Mouse (Mus musculus): ENCODE results near the gene Anks3.
A peak's percentile ranks its signal among the peaks of the same experiment; 100 is the strongest.

Anks3 gene

DNA sequence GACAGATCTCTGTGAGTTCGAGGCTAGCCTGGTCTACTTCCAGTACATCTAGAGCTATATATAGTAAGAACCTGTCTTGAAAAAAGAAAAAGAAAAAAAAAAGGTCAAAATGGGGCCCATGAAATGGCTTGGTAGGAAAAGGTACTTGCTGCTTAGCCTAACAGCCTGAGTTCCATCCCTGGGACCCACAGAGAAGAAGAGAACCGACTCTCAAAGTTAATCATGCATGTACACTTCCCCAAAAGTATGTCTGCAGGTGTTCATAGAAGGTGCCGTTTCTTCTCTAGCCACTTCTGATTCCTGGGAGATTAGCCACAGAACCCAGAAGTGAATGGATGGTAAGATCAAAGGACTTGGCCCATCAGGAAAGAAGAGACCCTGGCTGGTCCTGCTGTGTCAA lies 4.4 kb upstream of the Anks3 start:
- no peak for DNase-seq (ENCODE audit: low spot score)

GRCm38 (mm10) chr16:4965392-4966129 lies 1.6 kb upstream of the Anks3 start:
- DNase-seq (ENCODE audit: low spot score), result no peak

DNA sequence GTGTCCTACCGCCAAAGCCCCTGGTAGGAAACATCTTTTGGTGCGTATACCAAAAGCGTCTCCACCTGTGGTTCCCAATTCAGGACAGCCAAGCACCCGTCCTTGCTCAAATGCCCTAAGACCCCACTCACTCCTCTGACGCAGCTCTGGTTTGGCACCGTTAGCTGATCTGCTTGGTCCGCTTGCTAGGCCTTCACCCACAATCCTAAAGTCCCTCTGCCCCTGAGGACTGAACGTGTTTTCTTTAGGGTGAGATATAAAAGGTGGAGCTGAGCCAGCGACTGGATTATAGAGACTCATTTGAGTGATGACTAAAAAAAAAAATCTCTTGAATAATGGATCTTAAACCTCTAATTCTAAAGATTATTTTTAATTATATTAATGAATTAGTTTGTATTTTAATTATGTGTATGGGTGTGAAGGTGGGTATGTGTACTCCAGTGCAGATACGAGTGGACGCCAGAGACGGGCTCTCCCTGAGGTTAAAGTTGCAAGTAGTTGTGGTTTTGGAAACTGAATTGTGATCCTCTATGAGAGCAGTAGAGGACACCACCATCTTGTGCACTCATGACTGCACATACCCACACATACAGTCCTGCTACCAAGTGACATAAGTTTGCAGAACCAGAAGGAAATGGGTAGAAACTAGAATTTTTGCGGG lies 856 bp upstream of the Anks3 start:
- no peak for DNase-seq (ENCODE audit: low spot score)

DNA sequence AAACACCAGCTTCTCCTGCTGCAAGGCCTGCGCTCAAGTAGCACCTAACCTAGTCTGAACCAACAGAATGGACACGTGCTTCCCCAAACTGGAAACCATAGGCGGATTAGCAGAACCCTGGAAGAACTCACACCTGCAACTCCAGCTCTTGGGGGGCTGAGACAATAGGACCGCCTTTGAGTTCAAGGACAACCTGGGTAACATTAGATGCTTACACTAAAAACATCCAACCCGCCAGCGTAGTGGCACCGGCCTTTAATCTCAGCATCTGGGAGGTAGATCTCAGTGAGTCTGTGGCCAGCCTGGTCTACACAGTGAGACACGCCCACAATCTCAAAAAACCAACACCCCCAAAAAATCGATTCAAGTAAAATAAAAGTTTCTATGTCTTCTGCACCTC lies 659 bp downstream of the Anks3 start:
- no peak for DNase-seq (ENCODE audit: low spot score)

DNA sequence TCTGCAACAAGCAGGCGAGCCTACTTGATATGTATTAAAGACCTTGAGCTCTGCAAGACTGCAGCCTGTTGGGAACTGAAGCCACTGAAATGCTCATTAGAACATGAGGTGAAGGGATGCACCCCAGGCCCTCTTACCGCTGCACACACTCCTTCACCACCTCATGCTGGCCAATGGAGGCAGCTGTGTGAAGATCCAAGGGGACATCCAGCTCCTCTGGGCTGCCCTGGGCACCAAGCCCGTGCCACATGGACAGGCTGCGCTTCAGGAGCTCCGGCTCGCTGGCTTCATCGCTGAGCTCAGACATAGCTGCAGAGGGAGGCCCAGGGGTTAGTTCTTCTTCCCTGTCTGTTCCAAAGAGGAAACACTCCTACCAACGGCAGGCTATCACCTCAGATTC lies 3.7 kb downstream of the Anks3 start:
- no peak for DNase-seq (ENCODE audit: low spot score)

GRCm38 (mm10) chr16:4957446-4957845 lies 6.6 kb downstream of the Anks3 start:
- DNase-seq (ENCODE audit: low spot score), result no peak

DNA sequence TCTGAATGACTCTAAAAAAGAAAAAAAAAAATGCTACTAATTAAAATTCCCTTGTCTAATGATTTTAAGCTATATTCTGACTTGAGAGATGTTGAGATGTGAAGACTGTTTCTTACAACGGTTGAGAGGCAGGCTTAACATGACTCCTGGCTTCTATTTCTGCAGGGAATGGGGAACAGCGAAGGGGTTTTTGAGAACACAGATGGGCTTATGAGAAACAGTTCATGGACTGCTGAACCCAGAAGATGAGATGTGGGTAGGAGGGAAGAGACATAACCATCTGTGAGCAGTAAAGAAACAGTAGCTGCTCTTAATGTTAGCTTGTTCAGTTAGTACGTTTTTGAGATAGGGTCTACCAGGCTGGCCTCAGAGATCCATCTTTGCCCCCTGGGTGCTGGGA lies 7.4 kb downstream of the Anks3 start:
- DNase-seq (ENCODE audit: low spot score), result no peak

DNA sequence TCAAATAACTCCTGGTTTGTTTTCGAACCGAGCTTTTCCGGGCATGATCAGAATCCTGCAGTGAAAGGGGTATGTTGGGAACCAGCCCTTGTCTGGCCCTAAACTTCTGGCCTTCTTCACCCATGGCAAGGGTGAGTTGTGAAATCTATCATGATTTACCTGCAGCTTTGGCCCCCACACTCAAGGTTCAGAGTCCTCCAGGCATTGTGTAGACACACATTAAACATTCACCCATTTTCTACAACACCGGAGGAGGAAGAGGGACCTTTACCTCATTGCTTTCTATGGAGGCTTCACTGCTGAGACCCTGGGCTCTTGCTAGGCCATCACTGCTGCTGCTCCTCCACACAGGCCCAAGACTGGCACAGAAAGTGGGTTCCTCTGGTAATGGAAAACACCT lies 16.6 kb downstream of the Anks3 start:
- DNase-seq (ENCODE audit: low spot score), result no peak

DNA sequence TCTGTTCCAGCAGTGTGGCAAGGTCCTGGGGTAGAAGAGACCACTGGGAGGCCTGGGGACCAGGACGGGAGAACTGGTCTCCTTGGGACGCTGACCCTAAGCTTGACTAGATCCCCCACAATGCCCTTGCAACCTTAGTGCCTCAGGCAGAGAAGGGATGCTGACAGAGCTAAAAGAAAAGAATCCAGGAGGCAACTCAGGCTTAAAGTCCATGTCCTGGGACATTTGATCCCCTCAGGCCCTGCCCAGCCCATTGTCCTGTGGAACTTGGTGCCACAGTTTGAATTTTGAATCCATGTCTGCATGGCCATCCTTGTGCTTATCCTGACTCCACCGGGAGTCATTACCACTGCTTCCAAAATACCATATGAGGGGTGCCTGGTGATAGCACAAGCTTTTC lies 17.9 kb downstream of the Anks3 start:
- DNase-seq (ENCODE audit: low spot score), result no peak

GRCm38 (mm10) chr16:4945415-4945814 lies 18.6 kb downstream of the Anks3 start:
- DNase-seq (ENCODE audit: low spot score), result no peak

- no peak for DNase-seq (ENCODE audit: low spot score)
Measured at GRCm38 (mm10) chr16:4943431-4943830, 20.6 kb downstream of the Anks3 start.

GRCm38 (mm10) chr16:4942868-4943267 lies 21.1 kb downstream of the Anks3 start:
- no peak for DNase-seq (ENCODE audit: low spot score)

DNA sequence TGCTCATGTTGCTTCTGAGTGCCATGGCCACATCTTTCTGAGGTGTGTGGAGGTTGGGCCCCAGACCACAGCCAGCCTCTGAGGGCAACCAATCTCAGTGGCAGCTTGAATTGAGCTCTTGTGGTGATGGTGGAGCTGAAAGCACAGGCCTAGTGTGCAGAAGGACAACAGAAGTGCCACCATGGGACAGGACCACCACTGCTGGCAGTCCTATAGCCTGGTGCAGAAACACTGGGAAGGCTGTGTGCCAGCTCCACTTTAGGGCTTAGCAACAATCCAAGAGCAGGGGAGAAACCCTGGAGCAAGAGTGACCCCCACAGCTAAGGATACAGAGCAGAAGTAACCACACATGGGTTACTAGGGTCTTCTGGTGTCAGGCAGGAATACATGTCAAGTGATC lies 23.0 kb downstream of the Anks3 start:
- no peak for DNase-seq (ENCODE audit: low spot score)

DNA sequence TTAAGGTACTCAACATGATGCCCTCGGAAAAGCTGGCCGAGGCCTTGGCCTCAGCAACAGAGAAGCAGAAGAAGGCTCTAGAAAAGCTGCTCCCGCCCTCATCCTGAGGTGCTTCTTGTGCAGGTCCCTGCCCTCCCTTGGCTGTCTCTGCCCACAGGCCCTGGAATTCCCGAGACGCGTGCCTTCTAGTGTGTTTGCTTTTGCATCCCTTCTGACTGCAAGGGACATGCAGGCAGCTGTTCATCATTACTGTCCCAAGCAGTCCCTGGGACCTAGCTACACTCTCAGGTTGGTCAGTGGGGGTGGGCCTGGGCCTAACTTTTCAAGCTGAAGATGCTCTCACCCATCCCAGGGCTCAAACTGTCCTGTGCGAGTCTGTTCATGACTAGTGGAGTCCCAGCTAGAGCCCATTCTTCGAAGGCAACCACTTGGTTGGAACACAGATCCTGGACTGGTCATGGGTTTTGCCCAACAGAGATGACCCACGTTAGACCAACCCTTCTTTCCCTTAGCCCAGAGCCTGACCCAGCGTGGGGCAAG lies 23.6 kb downstream of the Anks3 start:
- no peak for DNase-seq (ENCODE audit: low spot score)

DNA sequence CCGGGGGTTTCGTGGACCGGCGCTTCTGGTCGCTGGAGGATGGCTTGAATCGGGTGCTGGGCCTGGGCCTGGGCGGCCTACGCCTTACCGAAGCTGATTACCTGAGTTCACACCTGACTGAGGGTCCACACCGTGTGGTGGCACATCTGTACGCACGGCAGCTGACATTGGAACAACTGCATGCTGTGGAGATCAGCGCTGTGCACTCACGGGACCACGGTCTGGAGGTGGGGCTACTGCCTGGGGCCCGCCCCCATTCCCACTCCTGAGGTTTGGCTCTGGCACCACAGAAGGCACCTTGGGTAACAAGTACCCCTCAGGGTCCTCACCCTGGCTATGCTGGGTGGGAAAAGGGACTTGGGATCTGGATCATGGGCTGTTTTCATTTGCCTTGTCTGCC lies 24.6 kb downstream of the Anks3 start:
- peak; percentile 67 for DNase-seq (ENCODE audit: low spot score)

- peak; percentile 98 for DNase-seq (ENCODE audit: low spot score)
Measured at GRCm38 (mm10) chr16:4938989-4939388, 25.0 kb downstream of the Anks3 start.

DNA sequence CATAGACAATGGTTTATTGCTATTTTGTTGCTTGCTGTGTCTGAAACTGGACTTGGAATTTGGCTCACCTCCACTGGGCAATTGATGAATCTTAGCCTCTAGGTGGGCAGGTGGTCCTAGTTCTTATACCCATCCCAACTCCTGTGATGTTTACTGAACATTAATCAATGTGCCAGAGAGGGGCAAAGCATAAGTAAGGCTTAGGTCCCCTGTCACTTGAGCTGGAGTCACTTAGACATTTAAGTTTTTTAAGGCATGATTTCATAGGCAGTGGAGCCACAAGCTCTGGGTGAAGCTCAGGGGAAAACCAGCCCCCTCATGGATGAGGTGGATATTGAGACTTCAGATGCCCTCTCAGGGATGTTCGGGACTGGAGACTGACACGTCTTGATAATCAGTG lies 25.5 kb downstream of the Anks3 start, which contains the start of gene Nudt16l1:
Gene Nudt16l1, plus strand, starts transcription at position 301 of the 400 bp plus-strand sequence.
- no peak for DNase-seq (ENCODE audit: low spot score)

GRCm38 (mm10) chr16:4937351-4938190 lies 26.4 kb downstream of the Anks3 start:
- no peak for DNase-seq (ENCODE audit: low spot score)

GRCm38 (mm10) chr16:4935931-4936703 lies 27.9 kb downstream of the Anks3 start:
- DNase-seq (ENCODE audit: low spot score), result no peak

DNA sequence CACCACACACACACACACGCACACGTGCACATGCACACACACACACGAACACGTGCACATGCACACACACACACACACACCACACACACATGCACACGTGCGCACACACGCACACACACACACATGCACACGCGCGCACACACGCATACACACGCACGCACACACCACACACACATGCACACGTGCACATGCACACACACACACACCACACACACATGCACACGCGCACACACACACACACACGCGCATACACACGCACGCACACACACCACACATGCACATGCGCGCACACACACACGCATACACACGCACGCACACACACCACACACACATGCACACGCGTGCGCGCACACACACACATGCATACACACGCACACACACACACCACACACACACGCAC lies 28.6 kb downstream of the Anks3 start:
- DNase-seq (ENCODE audit: low spot score), result no peak

- DNase-seq (ENCODE audit: low spot score), result no peak
Measured at GRCm38 (mm10) chr16:4932429-4932828, 31.6 kb downstream of the Anks3 start.

- DNase-seq (ENCODE audit: low spot score), result no peak
Measured at GRCm38 (mm10) chr16:4928474-4928873, 35.5 kb downstream of the Anks3 start.
